Mouse (Mus musculus): Measurements from ENCODE around the gene Usp3. TPM values are rescaled to one million over a fixed set of nuclear protein-coding genes. Genes with fewer than 3 reads are reported as not detected.

Usp3 gene
- 191 TPM for polyA plus RNA-seq (2017; shearing (Covaris generic))

GRCm38 (mm10) chr9:66592708-66593612, at the start of gene Usp3:
Usp3 (minus strand) TSS chr9:66593142.

GRCm38 (mm10) chr9:66514256-66514770, 78.6 kb downstream of the Usp3 start, which contains the start of gene Fbxl22:
Fbxl22 (minus strand) TSS chr9:66514593.

Other genes starting within 250 kb of the Usp3 start
- 59.4 TPM for gene Herc1, start 242.7 kb downstream of the Usp3 start, polyA plus RNA-seq (2017; shearing (Covaris generic))
- gene Fbxl22, start 78.5 kb downstream of the Usp3 start, polyA plus RNA-seq (2017; shearing (Covaris generic)), result 1.2 TPM
- 6.1 TPM for gene Car12, start 120.5 kb upstream of the Usp3 start, polyA plus RNA-seq (2017; shearing (Covaris generic))
- 2.5 TPM for gene Aph1b, start 202.3 kb upstream of the Usp3 start, polyA plus RNA-seq (2017; shearing (Covaris generic))
- not detected for gene Gm10647, start 203.9 kb upstream of the Usp3 start, polyA plus RNA-seq (2017; shearing (Covaris generic))
- gene Aph1c, start 241.6 kb upstream of the Usp3 start, polyA plus RNA-seq (2017; shearing (Covaris generic)), result 0.67 TPM

All from inflammation-experienced regulatory T-cells, adult 16 weeks (primary cell).